Mouse (Mus musculus) hindbrain, postnatal 0 days (tissue): ENCODE results near the gene Smim15. TPM values are rescaled to one million over a fixed set of nuclear protein-coding genes. Genes with fewer than 3 reads are reported as not detected.
A peak's percentile ranks its signal among the peaks of the same experiment; 100 is the strongest.

Experiments
- ATAC-seq: fragments of 200-750 bp; cut with Nextera tagmentation; 2 replicates; pipeline ENCODE4 v1.8.0; 2017; ENCODE audit warnings: mild to moderate bottlenecking, moderate TSS enrichment, moderate library complexity
- DNase-seq: peaks from one replicate; pipeline ENCODE4 v3.0.0-alpha.2; 2015; ENCODE audit warnings: low spot score
- H3K27ac ChIP-seq: fragments of 300-500 bp; sonication (generic); 2 replicates; pipeline ENCODE4 v1.5.1; 2014; ENCODE audit warnings: mild to moderate bottlenecking
- H3K27me3 ChIP-seq: fragments of 300-500 bp; sonication (generic); 2 replicates; pipeline ENCODE4 v1.6.1; 2014; ENCODE audit warnings: low read length, mixed read lengths; ENCODE audit not compliant: insufficient read depth
- H3K36me3 ChIP-seq: fragments of 300-500 bp; sonication (generic); 2 replicates; pipeline ENCODE4 v1.6.1; 2014; ENCODE audit warnings: low read length, mixed read lengths; ENCODE audit not compliant: insufficient read depth
- H3K4me1 ChIP-seq: fragments of 300-500 bp; sonication (generic); 2 replicates; pipeline ENCODE4 v1.6.1; 2014; ENCODE audit warnings: antibody characterized with exemption, low read length, mixed read lengths; ENCODE audit not compliant: insufficient read depth
- H3K4me2 ChIP-seq: fragments of 300-500 bp; sonication (generic); 2 replicates; pipeline ENCODE4 v1.6.1; 2014; ENCODE audit warnings: low read depth, mild to moderate bottlenecking, low read length, moderate library complexity, mixed read lengths
- H3K4me3 ChIP-seq: fragments of 300-500 bp; sonication (generic); 2 replicates; pipeline ENCODE4 v1.5.1; 2014; ENCODE audit warnings: low read length
- H3K9ac ChIP-seq: fragments of 300-500 bp; sonication (generic); replicated peaks from 2 replicates; pipeline ENCODE4 v1.6.1; 2014; ENCODE audit warnings: mild to moderate bottlenecking, low read length, moderate library complexity, mixed read lengths
- H3K9me3 ChIP-seq: fragments of 300-500 bp; sonication (generic); 2 replicates; pipeline ENCODE4 v1.6.1; 2016; ENCODE audit warnings: low read length, mixed read lengths
- CTCF ChIP-seq: IDR thresholded peaks from 2 replicates; pipeline ENCODE4 v1.5.1; 2016; ENCODE audit warnings: antibody characterized with exemption, control low read depth, low read depth
- WGBS: fragments of 180-500 bp; shearing (Covaris S2); extraction: QIAGEN DNeasy Blood & Tissue Kit; methylation state at CpG from one replicate; pipeline ENCODE4 v1.1.7; 2014; 5-methylcytosine and 5-hydroxymethylcytosine counted together
- polyA plus RNA-seq: library from polyadenylated mRNA; unstranded; fragments of >200 nt; fragmentation: Nextera tagmentation; extraction: Ambion mirVana; gene quantifications from 2 replicates; pipeline ENCODE4 v1.2.1, GENCODE M21; 2015
- total RNA-seq: library from RNA; depleted of rRNA; stranded (reverse); fragments of >200 nt; gene quantifications from 2 replicates; pipeline ENCODE4 v1.2.3, GENCODE M21; 2014

Smim15 gene
- total and polyA plus RNA-seq, 2 experiments from 2014 or later: 26.3 to 41.2 TPM

GRCm38 (mm10) chr13:108069151-108069550 is 24.9 kb downstream of the Smim15 start:
- no peak for DNase-seq
- no peak for TF ChIP-seq CTCF
- H3K27ac ChIP-seq: no peak overlapping the region
- H3K4me1 ChIP-seq: no peaks in the 10 kb centered on the region
- H3K36me3 ChIP-seq: no peaks in the 10 kb centered on the region
- ATAC-seq: no peak
- H3K4me2 ChIP-seq: no peak overlapping the region
- H3K4me3 ChIP-seq: no peak overlapping the region
- no peak overlapping the region for H3K9ac ChIP-seq
- 70% methylated on average over 4 of the region's 4 CpGs for WGBS
- H3K27me3 ChIP-seq: no peaks in the 10 kb centered on the region
- no peaks in the 10 kb centered on the region for H3K9me3 ChIP-seq

DNA sequence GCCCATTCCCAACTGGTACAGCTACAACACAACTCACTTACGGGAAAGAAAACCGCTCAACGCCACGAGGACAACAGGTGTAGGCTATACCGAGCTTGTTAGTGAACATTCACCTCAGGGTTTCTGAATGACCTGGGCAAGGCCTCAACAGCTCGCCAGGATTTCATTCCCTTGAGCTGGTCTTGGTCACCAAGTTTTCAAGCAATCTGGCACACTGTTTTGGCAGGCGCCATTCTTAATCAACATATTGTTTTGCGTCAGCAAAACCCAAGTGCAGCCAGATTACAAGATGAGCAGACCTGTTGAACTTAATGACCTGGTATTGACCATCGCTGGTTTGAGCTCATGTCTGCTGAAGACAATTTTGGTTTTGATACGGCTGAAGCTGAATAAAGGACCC is 25.9 kb downstream of the Smim15 start:
- H3K27ac ChIP-seq: no peak overlapping the region
- DNase-seq (no peak), ATAC-seq (no peak)
- TF ChIP-seq CTCF: no peak
- no peak overlapping the region for H3K4me3 ChIP-seq
- 96% methylated on average over 10 of the region's 10 CpGs for WGBS
- no peaks in the 10 kb centered on the region for H3K4me1 ChIP-seq
- H3K27me3 ChIP-seq: no peaks in the 10 kb centered on the region
- no peak overlapping the region for H3K4me2 ChIP-seq
- no peaks in the 10 kb centered on the region for H3K9me3 ChIP-seq
- no peaks in the 10 kb centered on the region for H3K36me3 ChIP-seq
- no peak overlapping the region for H3K9ac ChIP-seq

DNA sequence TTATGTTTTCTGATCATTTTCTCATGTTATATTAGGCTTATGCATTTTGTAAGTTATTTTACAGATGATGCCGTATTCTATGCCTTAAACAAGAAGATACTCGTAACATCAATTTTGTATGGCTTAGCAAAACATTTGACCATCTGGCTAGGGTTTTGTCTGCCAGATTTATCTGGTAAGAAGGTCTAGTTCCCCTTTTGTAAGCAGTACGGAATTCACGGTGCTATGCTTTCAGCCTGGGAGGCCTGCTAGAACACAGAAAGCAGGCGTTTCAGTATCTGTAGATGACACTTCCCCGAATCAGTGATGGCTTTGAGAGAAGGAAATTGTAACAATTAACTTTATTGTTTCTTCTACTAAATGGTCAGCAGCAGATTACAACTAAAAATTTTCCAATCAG is 33.2 kb downstream of the Smim15 start:
- Histone ChIP-seq H3K36me3 (no peaks in the 10 kb centered on the region), H3K4me1 (no peaks in the 10 kb centered on the region), H3K9me3 (no peaks in the 10 kb centered on the region), H3K4me2 (no peak overlapping the region), H3K4me3 (no peak overlapping the region), H3K27me3 (no peaks in the 10 kb centered on the region), H3K9ac (no peak overlapping the region), H3K27ac (no peak overlapping the region)
- ATAC-seq: no peak
- peak; percentile 10 for DNase-seq
- no peak for TF ChIP-seq CTCF
- 72% methylated on average over 6 of the region's 6 CpGs for WGBS

DNA sequence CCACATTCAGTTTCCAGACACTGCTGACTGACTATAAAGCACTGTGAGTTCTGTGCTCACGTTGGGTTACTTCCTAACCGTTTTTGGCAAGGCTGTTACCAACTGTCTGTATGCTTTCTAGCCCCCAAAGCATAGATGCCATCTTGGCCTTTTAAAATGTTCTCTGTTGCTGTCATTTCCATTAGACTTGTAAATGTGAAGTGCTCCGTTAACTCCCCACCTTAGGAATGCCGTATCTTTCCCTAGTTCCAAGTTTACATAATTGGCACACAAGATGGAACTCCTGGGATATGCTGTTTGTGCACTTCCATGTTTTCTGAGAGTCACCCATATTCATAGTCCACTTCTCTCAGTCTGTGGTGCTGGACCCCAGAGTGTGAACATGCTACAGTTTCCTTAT is 33.7 kb downstream of the Smim15 start:
- Histone ChIP-seq H3K4me1 (no peaks in the 10 kb centered on the region), H3K4me2 (no peak overlapping the region), H3K9me3 (no peaks in the 10 kb centered on the region), H3K4me3 (no peak overlapping the region), H3K36me3 (no peaks in the 10 kb centered on the region), H3K27me3 (no peaks in the 10 kb centered on the region), H3K9ac (no peak overlapping the region), H3K27ac (no peak overlapping the region)
- DNase-seq: no peak
- ATAC-seq: no peak
- TF ChIP-seq CTCF: no peak
- WGBS: 58% methylated on average over 4 of the region's 4 CpGs

DNA sequence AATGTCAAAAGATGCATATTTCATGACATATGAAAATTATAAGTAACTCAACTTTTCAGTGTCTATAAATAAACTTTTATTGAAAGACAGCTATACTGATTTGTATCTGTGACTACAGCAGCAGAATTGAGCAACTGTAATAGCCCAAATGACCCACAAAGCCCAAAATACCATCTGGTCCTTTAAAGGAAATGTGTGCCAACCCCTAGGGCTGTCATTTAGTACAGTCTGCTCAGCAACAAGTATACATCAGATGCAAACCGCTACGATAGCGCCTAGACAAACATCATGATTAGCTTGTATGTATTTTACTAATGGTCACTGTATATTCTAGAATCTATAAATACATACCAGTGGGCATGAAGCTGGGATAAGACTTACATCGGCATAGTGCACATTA is 39.8 kb downstream of the Smim15 start:
- WGBS: 82% methylated on average over 4 of the region's 4 CpGs
- Histone ChIP-seq H3K27me3 (no peaks in the 10 kb centered on the region), H3K9ac (no peak overlapping the region), H3K9me3 (no peaks in the 10 kb centered on the region), H3K27ac (no peak overlapping the region), H3K4me3 (no peak overlapping the region), H3K4me2 (no peak overlapping the region), H3K4me1 (no peaks in the 10 kb centered on the region), H3K36me3 (no peaks in the 10 kb centered on the region)
- no peak for ATAC-seq
- DNase-seq: peak; percentile 15
- no peak for TF ChIP-seq CTCF

- H3K9ac ChIP-seq: no peak overlapping the region
- no peaks in the 10 kb centered on the region for H3K36me3 ChIP-seq
- WGBS: 84% methylated on average over 5 of the region's 5 CpGs
- no peaks in the 10 kb centered on the region for H3K4me1 ChIP-seq
- no peak overlapping the region for H3K27ac ChIP-seq
- H3K27me3 ChIP-seq: no peaks in the 10 kb centered on the region
- no peak for DNase-seq
- ATAC-seq: no peak
- no peak overlapping the region for H3K4me2 ChIP-seq
- TF ChIP-seq CTCF: no peak
- H3K4me3 ChIP-seq: no peak overlapping the region
- no peaks in the 10 kb centered on the region for H3K9me3 ChIP-seq
Observed at GRCm38 (mm10) chr13:108086036-108086435, 41.8 kb downstream of the Smim15 start.

DNA sequence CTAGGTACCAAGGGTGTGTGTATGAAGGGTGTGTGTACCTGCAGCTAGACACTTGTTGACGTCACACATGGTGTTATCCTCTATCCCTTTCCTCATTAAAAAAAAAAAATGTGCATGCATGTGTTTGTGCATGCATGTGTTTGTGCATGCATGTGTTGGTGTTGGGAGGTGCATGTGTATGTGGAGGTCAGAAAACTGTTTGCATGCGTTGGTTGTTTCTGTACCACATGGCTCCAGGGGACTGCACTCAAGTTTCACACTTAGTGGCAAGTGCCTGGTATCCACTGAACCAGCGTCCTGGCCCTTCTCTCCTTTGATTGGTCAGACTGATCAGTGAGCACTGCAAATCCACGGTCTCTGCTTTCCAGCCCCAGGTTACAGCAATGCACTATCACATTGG is 42.5 kb downstream of the Smim15 start:
- no peak for DNase-seq
- Histone ChIP-seq H3K9ac (no peak overlapping the region), H3K4me3 (no peak overlapping the region), H3K9me3 (no peaks in the 10 kb centered on the region), H3K4me1 (no peaks in the 10 kb centered on the region), H3K4me2 (no peak overlapping the region), H3K27me3 (no peaks in the 10 kb centered on the region), H3K36me3 (no peaks in the 10 kb centered on the region), H3K27ac (no peak overlapping the region)
- ATAC-seq: no peak
- WGBS: 83% methylated on average over 4 of the region's 4 CpGs
- no peak for TF ChIP-seq CTCF

DNA sequence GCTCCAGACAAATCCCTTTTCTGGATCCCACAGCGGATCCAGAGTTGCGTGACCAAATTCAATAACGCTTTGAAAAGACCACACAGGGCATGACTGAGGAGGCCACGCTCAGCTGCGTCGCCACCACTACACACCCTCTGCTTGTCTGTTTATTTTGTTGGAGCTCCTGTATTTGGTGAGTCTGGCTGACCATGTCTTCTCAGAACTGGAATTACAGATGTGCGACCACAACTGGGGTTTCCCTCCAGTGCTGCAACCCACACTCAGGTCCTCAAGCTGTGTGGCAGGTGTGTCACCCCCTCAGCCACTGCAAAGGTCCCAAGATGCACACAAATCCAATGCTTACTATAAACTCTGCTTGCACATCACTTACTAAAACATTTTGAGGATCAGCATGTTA is 48.0 kb downstream of the Smim15 start:
- Histone ChIP-seq H3K9me3 (no peaks in the 10 kb centered on the region), H3K27ac (no peak overlapping the region), H3K9ac (no peak overlapping the region), H3K4me3 (no peak overlapping the region), H3K27me3 (no peaks in the 10 kb centered on the region), H3K4me1 (no peaks in the 10 kb centered on the region), H3K36me3 (no peaks in the 10 kb centered on the region), H3K4me2 (no peak overlapping the region)
- ATAC-seq: no peak
- WGBS: 83% methylated on average over 7 of the region's 7 CpGs
- no peak for TF ChIP-seq CTCF
- no peak for DNase-seq
